Mouse (Mus musculus) G1E (cell line): ENCODE measurements around the gene Scnn1b.

Experiments
- CTCF ChIP-seq: IDR thresholded peaks from 2 replicates; pipeline ENCODE4 v1.5.1; 2012; ENCODE audit warnings: low read depth, low read length, inconsistent platforms, mixed read lengths
- GATA1 ChIP-seq: IDR thresholded peaks from 2 replicates; pipeline ENCODE4 v1.6.1; 2012; ENCODE audit warnings: borderline replicate concordance, low read length, inconsistent platforms, mixed read lengths
- POLR2AphosphoS5 ChIP-seq: IDR thresholded peaks from 2 replicates; pipeline ENCODE4 v1.6.1; 2012; ENCODE audit warnings: low read depth, low read length, inconsistent platforms; ENCODE audit not compliant: insufficient replicate concordance
- TAL1 ChIP-seq: conservative IDR thresholded peaks from 2 replicates; pipeline ENCODE4 v1.6.1; 2012; ENCODE audit warnings: low read depth, low read length, inconsistent platforms, mixed read lengths

DNA sequence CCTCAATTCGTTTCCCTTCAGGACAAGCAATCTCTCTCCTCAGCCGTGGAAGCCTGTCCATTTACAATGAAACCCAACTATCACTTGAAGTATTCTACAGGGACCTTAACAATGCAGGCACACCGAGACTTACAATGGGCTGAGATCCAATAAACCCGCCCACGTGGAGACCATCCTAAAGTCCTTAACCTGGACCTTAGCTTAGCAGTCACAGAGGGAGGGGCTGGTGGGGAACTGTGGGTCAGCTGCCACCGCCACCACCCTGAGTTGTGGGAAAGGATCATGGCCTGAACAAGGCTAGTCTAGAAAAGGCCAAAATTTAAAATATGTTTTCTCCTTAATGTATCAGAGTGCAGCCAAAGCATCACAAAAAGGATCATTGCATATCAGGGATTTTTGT is 74.4 kb downstream of the Scnn1b start:
- TF ChIP-seq CTCF (no peak), GATA1 (no peak), TAL1 (no peak), POLR2AphosphoS5 (no peak)
